Mouse (Mus musculus): ENCODE measurements at regions not wholly inside any gene's neighbourhood (a gene's known extent, or its start where the extent isn't known, plus 50 kb on each side); places are given as distances from the start of the nearest gene placed in this dataset.

DNA sequence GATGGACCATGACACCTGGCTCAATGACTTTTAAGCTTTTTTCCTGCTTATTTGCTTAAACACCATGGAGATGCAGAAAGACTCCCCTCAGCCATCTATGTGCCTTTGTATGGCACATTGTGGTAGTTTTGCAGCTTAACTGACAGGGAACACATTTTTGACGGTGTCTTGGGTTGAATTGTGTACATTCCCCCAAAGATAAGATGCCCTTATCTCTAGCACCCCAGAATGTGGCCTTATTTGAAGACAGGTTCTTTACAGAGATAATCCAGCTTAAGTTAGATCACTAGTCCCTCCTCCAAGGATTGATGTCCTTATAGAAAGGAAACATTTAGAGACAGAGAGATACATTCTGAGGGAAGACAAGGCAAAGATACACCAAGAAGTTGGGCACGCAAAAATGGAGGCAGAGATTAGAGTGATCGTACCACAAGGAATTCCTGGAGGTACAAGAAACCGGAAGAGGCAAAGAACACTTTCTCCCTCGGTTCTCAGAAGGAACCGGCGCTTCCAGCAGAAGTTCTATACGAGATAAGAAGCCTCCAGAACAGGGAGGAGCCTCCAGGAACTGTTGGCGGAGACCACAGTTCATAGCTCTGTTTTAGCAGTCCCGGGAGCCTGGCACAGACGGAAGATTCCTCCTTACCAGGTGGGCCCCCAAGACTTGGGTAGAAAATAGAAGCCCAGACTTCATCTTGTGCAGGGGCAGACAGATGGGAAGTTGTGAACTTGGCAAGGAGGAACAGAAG is 58.8 kb upstream of the Acsl1 start:
- DNase-seq (ENCODE audit: low spot score in 2 of 2) = no peak

DNA sequence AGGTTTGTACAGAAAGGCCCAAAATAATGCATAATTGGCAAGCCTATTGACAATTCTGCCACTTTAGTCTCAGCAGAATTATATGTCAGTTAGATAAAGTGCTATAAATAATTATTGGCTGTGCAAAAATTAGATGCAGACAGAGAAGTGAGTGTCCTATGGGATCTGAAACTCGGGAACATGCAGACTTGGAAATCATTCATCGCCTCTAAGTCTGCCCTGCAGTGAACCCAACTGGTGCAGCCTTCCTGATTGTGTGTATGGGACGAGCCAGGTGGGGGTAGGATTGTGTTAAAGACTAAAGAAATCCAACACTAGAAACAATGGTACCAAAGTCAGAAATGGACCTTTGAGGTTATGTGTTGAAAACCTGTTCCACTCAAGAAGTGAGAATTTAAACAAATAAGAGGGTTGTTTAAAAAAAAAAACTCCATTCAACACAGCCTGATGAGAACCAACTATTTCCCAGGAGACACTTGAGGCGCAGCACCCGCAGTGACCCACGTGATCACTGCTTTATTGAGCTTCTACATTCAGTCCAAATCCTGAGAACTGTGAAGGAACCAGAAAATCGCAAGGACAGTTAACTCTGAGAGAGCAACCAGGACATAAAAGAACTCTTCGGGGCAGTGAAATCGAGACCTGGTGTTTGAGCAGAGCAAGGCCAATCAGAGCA is 57.4 kb upstream of the Acsl1 start:
- no peak for DNase-seq (ENCODE audit: low spot score in 2 of 2)

DNA sequence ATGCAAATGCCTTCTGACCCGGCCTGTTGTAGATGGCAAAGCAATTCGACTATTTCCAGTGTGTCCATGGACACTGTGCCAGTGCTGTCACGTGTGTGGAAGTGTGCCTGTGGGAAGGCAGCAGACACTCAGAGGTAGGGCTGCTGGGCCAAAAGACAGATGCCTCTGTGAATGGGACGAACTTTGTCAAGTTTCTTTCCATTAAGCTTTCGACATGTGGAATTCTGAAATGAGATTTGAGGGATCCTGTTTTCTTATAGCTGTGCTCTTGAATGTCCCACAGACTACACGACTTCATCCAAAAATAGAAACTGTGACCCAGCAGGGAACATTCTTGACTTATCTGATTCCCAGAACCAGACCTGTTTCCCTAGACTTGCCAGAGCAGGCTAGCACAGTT is 56.0 kb upstream of the Acsl1 start:
- DNase-seq (ENCODE audit: low spot score in 2 of 2) = peak; percentile 30 to 51

DNA sequence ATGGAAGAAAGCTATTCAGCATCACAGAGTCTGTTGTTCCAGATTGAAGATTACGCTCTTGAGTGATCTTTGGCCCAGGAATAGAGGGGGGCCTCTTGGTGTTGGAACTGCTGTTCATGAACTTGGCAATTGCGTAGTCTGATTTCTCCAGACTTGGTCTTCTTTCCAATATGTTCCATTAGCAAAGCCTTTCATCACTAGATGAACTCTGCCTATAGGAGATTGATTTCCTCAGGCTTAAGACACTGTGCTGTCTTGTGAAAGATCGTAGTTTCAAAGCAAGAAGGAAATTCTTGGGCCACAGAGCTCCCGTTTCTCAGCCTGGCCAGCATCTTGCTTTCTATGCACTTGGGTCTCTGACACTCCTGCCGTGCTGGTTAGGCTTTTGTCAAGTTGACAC is 51.4 kb upstream of the Acsl1 start:
- no peak for DNase-seq (ENCODE audit: low spot score in 2 of 2)

DNA sequence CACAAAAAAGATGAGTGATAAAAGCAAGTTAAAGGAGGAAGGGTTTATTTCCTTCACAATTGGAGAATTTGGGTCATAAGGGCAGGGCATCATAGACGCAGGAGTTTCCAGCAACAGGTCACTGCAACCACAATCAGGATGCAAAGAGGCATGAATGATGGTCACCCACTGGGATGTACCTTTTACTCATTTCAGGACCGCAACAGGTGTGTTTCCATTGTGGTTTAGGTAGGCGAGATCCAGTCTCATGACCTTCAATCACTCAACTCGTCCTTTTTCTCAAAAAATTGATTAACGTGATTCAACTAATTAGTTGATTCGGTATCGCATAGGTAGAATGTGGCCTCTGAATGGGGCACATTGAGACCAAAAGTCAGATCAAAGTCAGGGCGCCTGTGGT is 50.4 kb upstream of the Acsl1 start:
- no peak for DNase-seq (ENCODE audit: low spot score in 2 of 2)
